Mouse (Mus musculus): Measurements from ENCODE around the gene Cd59a. TPM values are rescaled to one million over a fixed set of nuclear protein-coding genes. Genes with fewer than 3 reads are reported as not detected.
"Not testable (repeated sequence)": the region's sequence is repeated elsewhere in the genome, so short reads cannot be mapped to it uniquely, and the experiment has no call there.

Gene Cd59a
- 10 to 100 TPM; 48.8 to 49.2 TPM for total RNA-seq (2021)

GRCm38 (mm10) chr2:104095741-104096213 is at the start of gene Cd59a:
Cd59a (plus strand) TSS chr2:104095801.
- peak; percentile 77 for DNase-seq (ENCODE audit: low spot score)
- intact Hi-C loops (cut with DNase I), result loop anchor here (1.0 to 10.0 kb wide), 4 partner anchors 23 to 61 kb away; partner anchors contain the start of gene A930018P22Rik

- no peak for DNase-seq (ENCODE audit: low spot score)
- intact Hi-C loops (cut with DNase I), result no loop called here
Measured at GRCm38 (mm10) chr2:104058381-104058780, 37.2 kb upstream of the Cd59a start.

- DNase-seq (ENCODE audit: low spot score), result no peak
- intact Hi-C loops (cut with DNase I), result no loop called here
Measured at GRCm38 (mm10) chr2:104058954-104059353, 36.6 kb upstream of the Cd59a start.

- no peak for DNase-seq (ENCODE audit: low spot score)
- intact Hi-C loops (cut with DNase I), result no loop called here
Measured at GRCm38 (mm10) chr2:104059786-104060185, 35.8 kb upstream of the Cd59a start.

- intact Hi-C loops (cut with DNase I), result no loop called here
- DNase-seq (ENCODE audit: low spot score), result no peak
Measured at GRCm38 (mm10) chr2:104060996-104061395, 34.6 kb upstream of the Cd59a start.

- DNase-seq (ENCODE audit: low spot score), result no peak
- intact Hi-C loops (cut with DNase I), result no loop called here
Measured at GRCm38 (mm10) chr2:104062665-104063064, 32.9 kb upstream of the Cd59a start.

GRCm38 (mm10) chr2:104064152-104064551 is 31.4 kb upstream of the Cd59a start:
- DNase-seq (ENCODE audit: low spot score), result no peak

GRCm38 (mm10) chr2:104065526-104065925 is 30.1 kb upstream of the Cd59a start, which contains the start of gene Gm10912:
Gm10912 (plus strand) TSS chr2:104065826.
- intact Hi-C loops (cut with DNase I); DNase-seq (ENCODE audit: low spot score): not testable (repeated sequence)

More at GRCm38 (mm10) chr2:104064152-104064551, 31.4 kb upstream of the Cd59a start:
- intact Hi-C loops (cut with DNase I), result no loop called here

GRCm38 (mm10) chr2:104068450-104068849 is 27.2 kb upstream of the Cd59a start, which contains the start of gene Gm10799:
Gm10799 (minus strand) TSS chr2:104068550.
- intact Hi-C loops (cut with DNase I); DNase-seq (ENCODE audit: low spot score): not testable (repeated sequence)

- intact Hi-C loops (cut with DNase I), result loop anchor here (1.0 kb wide), 1 partner anchor 27 kb away; no protein-coding TSS in a partner anchor
- DNase-seq (ENCODE audit: low spot score), result peak; percentile 13
Measured at GRCm38 (mm10) chr2:104069704-104070185, 25.9 kb upstream of the Cd59a start, which contains the start of gene Cd59b. Cd59b (plus strand) TSS chr2:104069849.

- intact Hi-C loops (cut with DNase I); DNase-seq (ENCODE audit: low spot score): not testable (repeated sequence)
Measured at GRCm38 (mm10) chr2:104078285-104078684, 17.3 kb upstream of the Cd59a start.

- intact Hi-C loops (cut with DNase I), result not testable (repeated sequence)
Measured at GRCm38 (mm10) chr2:104081436-104082050, 14.1 kb upstream of the Cd59a start.

GRCm38 (mm10) chr2:104082474-104082873 is 13.1 kb upstream of the Cd59a start:
- intact Hi-C loops (cut with DNase I), result no loop called here
- DNase-seq (ENCODE audit: low spot score), result no peak

More at GRCm38 (mm10) chr2:104081436-104082050, 14.1 kb upstream of the Cd59a start:
- DNase-seq (ENCODE audit: low spot score), result not testable (repeated sequence)

GRCm38 (mm10) chr2:104084027-104084426 is 11.6 kb upstream of the Cd59a start:
- DNase-seq (ENCODE audit: low spot score); intact Hi-C loops (cut with DNase I): not testable (repeated sequence)

- DNase-seq (ENCODE audit: low spot score); intact Hi-C loops (cut with DNase I): not testable (repeated sequence)
Measured at GRCm38 (mm10) chr2:104087562-104087961, 8.0 kb upstream of the Cd59a start.

GRCm38 (mm10) chr2:104093305-104093704 is 2.3 kb upstream of the Cd59a start:
- DNase-seq (ENCODE audit: low spot score), result no peak
- intact Hi-C loops (cut with DNase I), result loop anchor here (10.0 kb wide), 1 partner anchor 59 kb away; no protein-coding TSS in a partner anchor

GRCm38 (mm10) chr2:104096256-104096655 is 655 bp downstream of the Cd59a start:
- DNase-seq (ENCODE audit: low spot score), result no peak
- intact Hi-C loops (cut with DNase I), result loop anchor here (1.0 to 10.0 kb wide), 3 partner anchors 26 to 61 kb away; partner anchors contain the start of gene A930018P22Rik

- intact Hi-C loops (cut with DNase I), result loop anchor here (1.0 to 10.0 kb wide), 3 partner anchors 26 to 62 kb away; partner anchors contain the start of gene A930018P22Rik
- not testable (repeated sequence) for DNase-seq (ENCODE audit: low spot score)
Measured at GRCm38 (mm10) chr2:104096796-104097195, 1.2 kb downstream of the Cd59a start.

- not testable (repeated sequence) for DNase-seq (ENCODE audit: low spot score)
- intact Hi-C loops (cut with DNase I), result loop anchor here (2.0 to 10.0 kb wide), 2 partner anchors 25 to 63 kb away; partner anchors contain the start of gene A930018P22Rik
Measured at GRCm38 (mm10) chr2:104097396-104097795, 1.8 kb downstream of the Cd59a start.

- DNase-seq (ENCODE audit: low spot score), result no peak
- intact Hi-C loops (cut with DNase I), result loop anchor here (10.0 kb wide), 1 partner anchor 64 kb away; no protein-coding TSS in a partner anchor
Measured at GRCm38 (mm10) chr2:104098529-104099230, 3.1 kb downstream of the Cd59a start.

All from heart, postnatal 25 days (tissue).